Mouse (Mus musculus) lung, embryonic 16.5 days (tissue): ENCODE data around the gene Mllt10. TPM values are rescaled to one million over a fixed set of nuclear protein-coding genes. Genes with fewer than 3 reads are reported as not detected.

Experiments
- ATAC-seq: fragments of 200-750 bp; cut with Nextera tagmentation; 2 replicates; pipeline ENCODE4 v1.8.0; 2017; ENCODE audit warnings: low read depth, mild to moderate bottlenecking, moderate library complexity
- H3K27ac ChIP-seq: fragments of 300-500 bp; sonication (generic); 2 replicates; pipeline ENCODE4 v1.5.1; 2014; ENCODE audit warnings: mild to moderate bottlenecking, control low read depth, low read length
- H3K27me3 ChIP-seq: fragments of 300-500 bp; sonication (generic); 2 replicates; pipeline ENCODE4 v1.6.1; 2014; ENCODE audit warnings: low read depth, low read length, mixed read lengths; ENCODE audit not compliant: control insufficient read depth, insufficient read depth
- H3K36me3 ChIP-seq: fragments of 300-500 bp; sonication (generic); 2 replicates; pipeline ENCODE4 v1.6.1; 2014; ENCODE audit warnings: low read length; ENCODE audit not compliant: control insufficient read depth, insufficient read depth
- H3K4me1 ChIP-seq: fragments of 300-500 bp; sonication (generic); replicated peaks from 2 replicates; pipeline ENCODE4 v1.6.1; 2014; ENCODE audit warnings: low read length, mixed read lengths; ENCODE audit not compliant: control insufficient read depth, insufficient read depth
- H3K4me2 ChIP-seq: fragments of 300-500 bp; sonication (generic); 2 replicates; pipeline ENCODE4 v1.6.1; 2014; ENCODE audit warnings: low read depth, low read length, control low read depth
- H3K4me3 ChIP-seq: fragments of 300-500 bp; sonication (generic); 2 replicates; pipeline ENCODE4 v1.5.1; 2014; ENCODE audit warnings: mild to moderate bottlenecking, low read length, control low read depth
- H3K9ac ChIP-seq: fragments of 300-500 bp; sonication (generic); 2 replicates; pipeline ENCODE4 v1.6.1; 2014; ENCODE audit warnings: low read length, control low read depth
- H3K9me3 ChIP-seq: fragments of 300-500 bp; sonication (generic); 2 replicates; pipeline ENCODE4 v1.6.1; 2016; ENCODE audit warnings: low read length; ENCODE audit not compliant: control insufficient read depth
- WGBS: fragments of 180-500 bp; shearing (Covaris S2); extraction: QIAGEN DNeasy Blood & Tissue Kit; methylation state at CpG from one replicate; pipeline ENCODE4 v1.1.7; 2014; 5-methylcytosine and 5-hydroxymethylcytosine counted together
- polyA plus RNA-seq: library from polyadenylated mRNA; unstranded; fragments of >200 nt; fragmentation: Nextera tagmentation; extraction: Ambion mirVana; gene quantifications from 2 replicates; pipeline ENCODE4 v1.2.1, GENCODE M21; 2015

Mllt10 gene
- polyA plus RNA-seq, 1 experiment from 2014 or later, result 56.1 TPM

GRCm38 (mm10) chr2:18050018-18050417 lies 5.0 kb upstream of the Mllt10 start:
- Histone ChIP-seq H3K27me3 (no peaks in the 10 kb centered on the region), H3K9ac (peak overlapping the region; percentile 96), H3K27ac (peak overlapping the region; percentile 99), H3K36me3 (no peaks in the 10 kb centered on the region), H3K4me2 (peak overlapping the region; percentile 74), H3K4me3 (peak overlapping the region; percentile 88), H3K4me1 (peaks cover 22% of the 10 kb centered on the region), H3K9me3 (no peaks in the 10 kb centered on the region)
- ATAC-seq, result no peak
- WGBS, result 16% methylated on average over 2 of the region's 2 CpGs

GRCm38 (mm10) chr2:18050541-18050985 lies 4.5 kb upstream of the Mllt10 start:
- ATAC-seq, result no peak
- no peaks in the 10 kb centered on the region for H3K36me3 ChIP-seq
- no peaks in the 10 kb centered on the region for H3K9me3 ChIP-seq
- H3K4me3 ChIP-seq, result peak overlapping the region; percentile 31
- H3K27me3 ChIP-seq, result no peaks in the 10 kb centered on the region
- H3K27ac ChIP-seq, result peak overlapping the region; percentile 79
- H3K9ac ChIP-seq, result peak overlapping the region; percentile 48
- H3K4me1 ChIP-seq, result peaks cover 19% of the 10 kb centered on the region
- WGBS, result 7% methylated on average over 10 of the region's 10 CpGs
- peak overlapping the region; percentile 74 for H3K4me2 ChIP-seq

- no peak for ATAC-seq
- Histone ChIP-seq H3K27ac (peak overlapping the region; percentile 79), H3K27me3 (no peaks in the 10 kb centered on the region), H3K9ac (peak overlapping the region; percentile 48), H3K9me3 (no peaks in the 10 kb centered on the region), H3K4me1 (peaks cover 15% of the 10 kb centered on the region), H3K4me3 (peak overlapping the region; percentile 31), H3K4me2 (peak overlapping the region; percentile 74), H3K36me3 (no peaks in the 10 kb centered on the region)
- WGBS, result 47% methylated on average over 11 of the region's 11 CpGs
Measured at GRCm38 (mm10) chr2:18051026-18051830, 3.8 kb upstream of the Mllt10 start.

GRCm38 (mm10) chr2:18051831-18052170 lies 3.2 kb upstream of the Mllt10 start:
- WGBS, result 81% methylated on average over 3 of the region's 3 CpGs
- H3K4me2 ChIP-seq, result no peak overlapping the region

GRCm38 (mm10) chr2:18052581-18052980 lies 2.5 kb upstream of the Mllt10 start:
- Histone ChIP-seq H3K27me3 (no peaks in the 10 kb centered on the region), H3K9me3 (no peaks in the 10 kb centered on the region), H3K9ac (no peak overlapping the region), H3K4me2 (no peak overlapping the region), H3K4me3 (no peak overlapping the region), H3K36me3 (no peaks in the 10 kb centered on the region), H3K4me1 (peaks cover 15% of the 10 kb centered on the region), H3K27ac (no peak overlapping the region)
- no peak for ATAC-seq
- 75% methylated on average over 3 of the region's 3 CpGs for WGBS

More at GRCm38 (mm10) chr2:18051831-18052170, 3.2 kb upstream of the Mllt10 start:
- Histone ChIP-seq H3K4me1 (peaks cover 15% of the 10 kb centered on the region), H3K9ac (no peak overlapping the region), H3K9me3 (no peaks in the 10 kb centered on the region), H3K27ac (no peak overlapping the region), H3K36me3 (no peaks in the 10 kb centered on the region), H3K4me3 (no peak overlapping the region), H3K27me3 (no peaks in the 10 kb centered on the region)
- no peak for ATAC-seq

- H3K9ac ChIP-seq, result no peak overlapping the region
- no peak overlapping the region for H3K4me3 ChIP-seq
- H3K4me1 ChIP-seq, result peaks cover 18% of the 10 kb centered on the region
- no peak overlapping the region for H3K4me2 ChIP-seq
- H3K27me3 ChIP-seq, result no peaks in the 10 kb centered on the region
- no peaks in the 10 kb centered on the region for H3K9me3 ChIP-seq
- ATAC-seq, result no peak
- H3K36me3 ChIP-seq, result no peaks in the 10 kb centered on the region
- H3K27ac ChIP-seq, result no peak overlapping the region
- 63% methylated on average over 1 of the region's 1 CpGs for WGBS
Measured at GRCm38 (mm10) chr2:18053243-18053950, 1.6 kb upstream of the Mllt10 start.

GRCm38 (mm10) chr2:18053951-18054530 lies 996 bp upstream of the Mllt10 start:
- no peak overlapping the region for H3K4me3 ChIP-seq
- no peak for ATAC-seq
- peaks cover 22% of the 10 kb centered on the region for H3K4me1 ChIP-seq
- H3K9ac ChIP-seq, result no peak overlapping the region
- H3K36me3 ChIP-seq, result no peaks in the 10 kb centered on the region
- peak overlapping the region; percentile 27; the same call in 1 of the 2 replicates for H3K27ac ChIP-seq
- no peaks in the 10 kb centered on the region for H3K27me3 ChIP-seq
- H3K9me3 ChIP-seq, result no peaks in the 10 kb centered on the region
- WGBS, result 11% methylated on average over 2 of the region's 2 CpGs
- H3K4me2 ChIP-seq, result no peak overlapping the region

GRCm38 (mm10) chr2:18055929-18056785 lies 1.1 kb downstream of the Mllt10 start:
- Histone ChIP-seq H3K4me2 (peak overlapping the region; percentile 76), H3K9me3 (no peaks in the 10 kb centered on the region), H3K36me3 (no peaks in the 10 kb centered on the region), H3K4me1 (peaks cover 14% of the 10 kb centered on the region), H3K27ac (peak overlapping the region; percentile 98), H3K4me3 (peak overlapping the region; percentile 68), H3K27me3 (no peaks in the 10 kb centered on the region), H3K9ac (peak overlapping the region; percentile 96)
- peak; percentile 90 for ATAC-seq
- under 1% methylated on average over 54 of the region's 66 CpGs for WGBS
